Mouse (Mus musculus) kidney, embryonic 14.5 days (tissue): ENCODE measurements around the gene Wnk2. TPM values are rescaled to one million over a fixed set of nuclear protein-coding genes. Genes with fewer than 3 reads are reported as not detected.

Experiments used
- ATAC-seq: fragments of 200-750 bp; cut with Nextera tagmentation; 2 replicates; pipeline ENCODE4 v1.8.0; 2017; ENCODE audit warnings: moderate number of reproducible peaks, mild to moderate bottlenecking, moderate TSS enrichment, moderate library complexity; ENCODE audit not compliant: low FRiP score, low TSS enrichment
- H3K27ac ChIP-seq: fragments of 300-500 bp; sonication (generic); 2 replicates; pipeline ENCODE4 v1.5.1; 2014; ENCODE audit warnings: low read depth, mild to moderate bottlenecking, low read length, moderate library complexity, mixed read lengths
- H3K27me3 ChIP-seq: fragments of 300-500 bp; sonication (generic); 2 replicates; pipeline ENCODE4 v1.6.1; 2014; ENCODE audit warnings: mild to moderate bottlenecking, low read length; ENCODE audit not compliant: control insufficient read depth, insufficient read depth
- H3K36me3 ChIP-seq: fragments of 300-500 bp; sonication (generic); 2 replicates; pipeline ENCODE4 v1.6.1; 2014; ENCODE audit warnings: low read length, mixed read lengths; ENCODE audit not compliant: control insufficient read depth, insufficient read depth
- H3K4me1 ChIP-seq: fragments of 300-500 bp; sonication (generic); 2 replicates; pipeline ENCODE4 v1.6.1; 2014; ENCODE audit warnings: low read length, mixed read lengths; ENCODE audit not compliant: control insufficient read depth, insufficient read depth
- H3K4me2 ChIP-seq: fragments of 300-500 bp; sonication (generic); replicated peaks from 2 replicates; pipeline ENCODE4 v1.6.1; 2014; ENCODE audit warnings: low read depth, mild to moderate bottlenecking, low read length
- H3K4me3 ChIP-seq: fragments of 300-500 bp; sonication (generic); 2 replicates; pipeline ENCODE4 v1.5.1; 2014; ENCODE audit warnings: mild to moderate bottlenecking, low read length
- H3K9ac ChIP-seq: fragments of 300-500 bp; sonication (generic); 2 replicates; pipeline ENCODE4 v1.6.1; 2014; ENCODE audit warnings: low read depth, mild to moderate bottlenecking, low read length, moderate library complexity
- H3K9me3 ChIP-seq: fragments of 300-500 bp; sonication (generic); 2 replicates; pipeline ENCODE4 v1.6.1; 2016; ENCODE audit warnings: low read length; ENCODE audit not compliant: control insufficient read depth
- WGBS: fragments of 180-500 bp; shearing (Covaris S2); extraction: QIAGEN DNeasy Blood & Tissue Kit; methylation state at CpG from one replicate; pipeline ENCODE4 v1.1.7; 2014; 5-methylcytosine and 5-hydroxymethylcytosine counted together
- polyA plus RNA-seq: library from polyadenylated mRNA; unstranded; fragments of >200 nt; fragmentation: Nextera tagmentation; extraction: Ambion mirVana; gene quantifications from 2 replicates; pipeline ENCODE4 v1.2.1, GENCODE M21; 2014

Gene Wnk2
- polyA plus RNA-seq, 1 experiment from 2014 or later = 1.7 TPM

GRCm38 (mm10) chr13:49167081-49167480 lies 19.3 kb upstream of the Wnk2 start:
- WGBS = 51% methylated on average over 9 of the region's 9 CpGs

DNA sequence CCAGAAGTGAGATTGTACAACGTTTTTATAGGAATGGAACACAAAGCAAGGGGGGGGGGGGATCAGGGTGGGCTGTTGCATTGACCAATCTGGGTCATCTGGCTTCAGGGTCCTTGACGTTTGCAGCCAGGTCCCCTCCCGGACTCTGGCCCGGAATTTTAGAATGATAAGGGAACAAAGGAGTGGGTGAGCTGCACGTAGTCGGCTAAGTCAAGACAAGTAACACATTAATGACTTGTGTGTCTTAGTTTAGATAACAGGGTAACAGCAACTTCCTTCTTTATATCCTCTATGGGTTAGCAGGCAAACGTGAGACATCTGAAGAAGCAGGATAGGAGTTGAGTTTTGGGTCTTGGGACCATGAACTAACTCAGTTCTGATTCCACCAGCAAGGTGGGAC lies 15.8 kb upstream of the Wnk2 start:
- H3K9ac ChIP-seq = no peak overlapping the region
- H3K27ac ChIP-seq = no peak overlapping the region
- H3K36me3 ChIP-seq = no peaks in the 10 kb centered on the region
- H3K4me2 ChIP-seq = no peak overlapping the region
- no peak for ATAC-seq
- WGBS = 75% methylated on average over 7 of the region's 7 CpGs
- no peaks in the 10 kb centered on the region for H3K9me3 ChIP-seq
- no peaks in the 10 kb centered on the region for H3K27me3 ChIP-seq
- H3K4me3 ChIP-seq = no peak overlapping the region
- H3K4me1 ChIP-seq = no peaks in the 10 kb centered on the region

More at GRCm38 (mm10) chr13:49167081-49167480, 19.3 kb upstream of the Wnk2 start:
- H3K4me3 ChIP-seq = no peak overlapping the region
- H3K9me3 ChIP-seq = no peaks in the 10 kb centered on the region
- no peaks in the 10 kb centered on the region for H3K27me3 ChIP-seq
- no peak overlapping the region for H3K4me2 ChIP-seq
- no peak overlapping the region for H3K27ac ChIP-seq
- ATAC-seq = no peak
- H3K4me1 ChIP-seq = no peaks in the 10 kb centered on the region
- H3K9ac ChIP-seq = no peak overlapping the region
- no peaks in the 10 kb centered on the region for H3K36me3 ChIP-seq

DNA sequence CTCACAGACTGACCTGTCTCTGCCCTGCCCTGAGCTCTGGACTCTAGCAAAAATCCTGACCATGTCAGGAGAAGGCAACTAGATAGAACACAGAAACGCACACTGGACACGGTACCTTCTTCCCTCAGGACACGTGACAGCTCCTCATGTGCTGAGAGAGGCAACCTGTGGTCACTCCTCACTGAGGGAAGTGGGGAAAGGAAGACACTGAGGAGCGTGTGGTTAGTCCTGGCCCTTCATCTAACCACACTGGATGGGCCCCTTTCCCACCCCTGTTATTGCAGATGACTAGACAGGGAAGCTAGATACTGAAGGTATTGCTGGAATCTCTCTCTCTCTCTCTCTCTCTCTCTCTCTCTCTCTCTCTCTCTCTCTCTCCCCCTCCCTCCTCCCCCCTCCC lies 14.9 kb upstream of the Wnk2 start:
- no peak overlapping the region for H3K9ac ChIP-seq
- no peak for ATAC-seq
- H3K4me2 ChIP-seq = no peak overlapping the region
- no peaks in the 10 kb centered on the region for H3K36me3 ChIP-seq
- WGBS = 71% methylated on average over 4 of the region's 4 CpGs
- H3K4me1 ChIP-seq = no peaks in the 10 kb centered on the region
- H3K27me3 ChIP-seq = no peaks in the 10 kb centered on the region
- no peaks in the 10 kb centered on the region for H3K9me3 ChIP-seq
- no peak overlapping the region for H3K4me3 ChIP-seq
- no peak overlapping the region for H3K27ac ChIP-seq

DNA sequence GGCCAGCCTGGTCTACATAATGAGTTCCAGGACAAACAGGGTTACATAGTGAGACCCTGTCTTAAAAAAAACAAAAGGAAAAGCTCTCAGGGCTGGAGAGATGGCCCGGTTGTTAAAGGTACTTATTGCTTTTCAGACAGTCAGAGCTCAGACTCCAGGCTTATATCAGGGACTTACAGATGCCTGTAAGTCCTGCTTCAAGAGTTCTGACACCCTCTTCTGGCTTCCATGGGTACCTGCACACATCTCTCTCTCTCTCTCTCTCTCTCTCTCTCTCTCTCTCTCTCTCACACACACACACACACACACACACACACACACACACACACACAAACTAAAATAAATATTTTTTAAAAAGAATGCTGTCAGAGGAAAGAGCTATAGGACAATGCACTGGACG lies 13.4 kb upstream of the Wnk2 start:
- Histone ChIP-seq H3K9me3 (no peaks in the 10 kb centered on the region; the same call in 1 of the 2 replicates), H3K27ac (no peak overlapping the region), H3K4me1 (no peaks in the 10 kb centered on the region), H3K27me3 (no peaks in the 10 kb centered on the region), H3K4me3 (no peak overlapping the region), H3K9ac (no peak overlapping the region), H3K36me3 (no peaks in the 10 kb centered on the region), H3K4me2 (no peak overlapping the region)
- no peak for ATAC-seq
- 59% methylated on average over 2 of the region's 2 CpGs for WGBS

- no peak overlapping the region for H3K4me3 ChIP-seq
- no peaks in the 10 kb centered on the region for H3K36me3 ChIP-seq
- no peak overlapping the region for H3K27ac ChIP-seq
- H3K4me2 ChIP-seq = no peak overlapping the region
- no peak for ATAC-seq
- no peak overlapping the region for H3K9ac ChIP-seq
- WGBS = 72% methylated on average over 10 of the region's 10 CpGs
- no peaks in the 10 kb centered on the region; the same call in 1 of the 2 replicates for H3K9me3 ChIP-seq
- no peaks in the 10 kb centered on the region for H3K4me1 ChIP-seq
- H3K27me3 ChIP-seq = no peaks in the 10 kb centered on the region
Observed at GRCm38 (mm10) chr13:49158040-49158713, 10.4 kb upstream of the Wnk2 start.

- Histone ChIP-seq H3K27me3 (no peaks in the 10 kb centered on the region), H3K4me1 (no peaks in the 10 kb centered on the region), H3K4me2 (no peak overlapping the region), H3K27ac (no peak overlapping the region), H3K9ac (no peak overlapping the region), H3K36me3 (no peaks in the 10 kb centered on the region), H3K4me3 (no peak overlapping the region), H3K9me3 (no peaks in the 10 kb centered on the region; the same call in 1 of the 2 replicates)
- 70% methylated on average over 4 of the region's 4 CpGs for WGBS
- no peak for ATAC-seq
Observed at GRCm38 (mm10) chr13:49156645-49157044, 8.8 kb upstream of the Wnk2 start.

- Histone ChIP-seq H3K4me3 (no peak overlapping the region), H3K36me3 (no peaks in the 10 kb centered on the region), H3K9me3 (no peaks in the 10 kb centered on the region; the same call in 1 of the 2 replicates), H3K27me3 (0 out of 2 replicates have a peak, but pooled peaks cover under 1% of the 10 kb centered on the region), H3K4me1 (no peaks in the 10 kb centered on the region), H3K9ac (no peak overlapping the region), H3K4me2 (no peak overlapping the region), H3K27ac (no peak overlapping the region)
- WGBS = 55% methylated on average over 7 of the region's 7 CpGs
- ATAC-seq = no peak
Observed at GRCm38 (mm10) chr13:49154621-49155020, 6.8 kb upstream of the Wnk2 start.

GRCm38 (mm10) chr13:49154028-49154427 lies 6.2 kb upstream of the Wnk2 start:
- H3K4me2 ChIP-seq = no peak overlapping the region
- no peak overlapping the region for H3K4me3 ChIP-seq
- WGBS = 76% methylated on average over 10 of the region's 10 CpGs
- 0 out of 2 replicates have a peak, but pooled peaks cover 4% of the 10 kb centered on the region for H3K27me3 ChIP-seq
- no peaks in the 10 kb centered on the region; the same call in 1 of the 2 replicates for H3K9me3 ChIP-seq
- no peaks in the 10 kb centered on the region for H3K4me1 ChIP-seq
- no peaks in the 10 kb centered on the region for H3K36me3 ChIP-seq
- no peak overlapping the region for H3K9ac ChIP-seq
- no peak overlapping the region for H3K27ac ChIP-seq
- ATAC-seq = no peak

DNA sequence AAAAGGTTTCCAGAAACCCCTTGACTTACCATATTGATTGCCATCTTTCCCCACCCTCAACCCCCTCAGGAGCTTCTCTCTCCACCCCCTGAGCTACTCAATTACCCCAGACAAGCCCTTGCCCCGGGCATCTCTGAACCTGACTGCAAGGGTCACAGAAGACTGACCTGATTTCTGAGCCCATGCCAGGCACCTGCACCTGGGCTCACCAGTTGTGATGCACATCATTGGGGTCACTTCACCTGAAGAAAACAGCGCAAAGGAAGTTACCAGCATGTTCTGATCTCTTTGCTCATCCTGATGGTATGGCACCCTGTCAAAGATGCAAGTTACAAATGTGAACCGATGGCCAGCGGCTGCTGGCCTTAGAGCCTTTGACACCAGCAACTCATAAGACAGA lies 873 bp upstream of the Wnk2 start:
- Histone ChIP-seq H3K27me3 (peaks cover 45% of the 10 kb centered on the region), H3K36me3 (no peaks in the 10 kb centered on the region), H3K4me3 (no peak overlapping the region), H3K4me2 (no peak overlapping the region), H3K4me1 (peaks cover 10% of the 10 kb centered on the region; the same call in 1 of the 2 replicates), H3K9me3 (no peaks in the 10 kb centered on the region), H3K9ac (no peak overlapping the region), H3K27ac (no peak overlapping the region)
- WGBS = 71% methylated on average over 4 of the region's 4 CpGs
- no peak for ATAC-seq
